Mouse (Mus musculus) hindbrain, embryonic 16.5 days (tissue): ENCODE measurements around the gene Gcn1l1. TPM values are rescaled to one million over a fixed set of nuclear protein-coding genes. Genes with fewer than 3 reads are reported as not detected.
A peak's percentile ranks its signal among the peaks of the same experiment; 100 is the strongest.
"Not testable (repeated sequence)": the region's sequence is repeated elsewhere in the genome, so short reads cannot be mapped to it uniquely, and the experiment has no call there.

ENCODE experiments used
- ATAC-seq: fragments of 200-750 bp; cut with Nextera tagmentation; 2 replicates; pipeline ENCODE4 v1.8.0; 2017; ENCODE audit warnings: moderate TSS enrichment, moderate library complexity
- H3K27ac ChIP-seq: fragments of 300-500 bp; sonication (generic); 2 replicates; pipeline ENCODE4 v1.5.1; 2014; ENCODE audit warnings: low read depth, mild to moderate bottlenecking, control low read depth, low read length, moderate library complexity
- H3K27me3 ChIP-seq: fragments of 300-500 bp; sonication (generic); replicated peaks from 2 replicates; pipeline ENCODE4 v1.6.1; 2014; ENCODE audit warnings: low read length; ENCODE audit not compliant: control insufficient read depth, insufficient read depth
- H3K36me3 ChIP-seq: fragments of 300-500 bp; sonication (generic); 2 replicates; pipeline ENCODE4 v1.6.1; 2014; ENCODE audit warnings: mild to moderate bottlenecking, low read length, moderate library complexity, mixed read lengths; ENCODE audit not compliant: control insufficient read depth, insufficient read depth
- H3K4me1 ChIP-seq: fragments of 300-500 bp; sonication (generic); 2 replicates; pipeline ENCODE4 v1.6.1; 2014; ENCODE audit warnings: low read depth, low read length; ENCODE audit not compliant: control insufficient read depth, insufficient read depth
- H3K4me2 ChIP-seq: fragments of 300-500 bp; sonication (generic); 2 replicates; pipeline ENCODE4 v1.6.1; 2014; ENCODE audit warnings: mild to moderate bottlenecking, low read length, control low read depth, moderate library complexity
- H3K4me3 ChIP-seq: fragments of 300-500 bp; sonication (generic); 2 replicates; pipeline ENCODE4 v1.5.1; 2014; ENCODE audit warnings: mild to moderate bottlenecking, low read length, control low read depth, moderate library complexity
- H3K9ac ChIP-seq: fragments of 300-500 bp; sonication (generic); 2 replicates; pipeline ENCODE4 v1.6.1; 2014; ENCODE audit warnings: low read depth, mild to moderate bottlenecking, control low read depth, low read length, moderate library complexity
- H3K9me3 ChIP-seq: fragments of 300-500 bp; sonication (generic); 2 replicates; pipeline ENCODE4 v1.6.1; 2014; ENCODE audit warnings: mild to moderate bottlenecking, low read length, moderate library complexity; ENCODE audit not compliant: control insufficient read depth
- WGBS: fragments of 180-500 bp; shearing (Covaris S2); extraction: QIAGEN DNeasy Blood & Tissue Kit; methylation state at CpG from one replicate; pipeline ENCODE4 v1.1.7; 2014; 5-methylcytosine and 5-hydroxymethylcytosine counted together
- polyA plus RNA-seq: library from polyadenylated mRNA; unstranded; fragments of >200 nt; fragmentation: Nextera tagmentation; extraction: Ambion mirVana; gene quantifications from 2 replicates; pipeline ENCODE4 v1.2.1, GENCODE M21; 2015

Gene Gcn1l1
- polyA plus RNA-seq, 1 experiment from 2014 or later, result 32.2 TPM

- peak overlapping the region; percentile 88 for H3K4me3 ChIP-seq
Measured at GRCm38 (mm10) chr5:115565403-115565802, 349 bp downstream of the Gcn1l1 start.

GRCm38 (mm10) chr5:115568681-115569080 is 3.6 kb downstream of the Gcn1l1 start:
- no peak for ATAC-seq
- peaks cover 10% of the 10 kb centered on the region; the same call in 1 of the 2 replicates for H3K36me3 ChIP-seq
- peaks cover 15% of the 10 kb centered on the region for H3K4me1 ChIP-seq
- no peaks in the 10 kb centered on the region for H3K27me3 ChIP-seq
- H3K9me3 ChIP-seq, result no peaks in the 10 kb centered on the region
- H3K4me3 ChIP-seq, result no peak overlapping the region
- no peak overlapping the region for H3K27ac ChIP-seq
- 50% methylated on average over 10 of the region's 10 CpGs for WGBS
- H3K4me2 ChIP-seq, result no peak overlapping the region
- no peak overlapping the region for H3K9ac ChIP-seq

More at GRCm38 (mm10) chr5:115565403-115565802, 349 bp downstream of the Gcn1l1 start:
- H3K36me3 ChIP-seq, result peaks cover 17% of the 10 kb centered on the region
- H3K9ac ChIP-seq, result peak overlapping the region; percentile 95
- no peaks in the 10 kb centered on the region for H3K9me3 ChIP-seq
- peak; percentile 34 for ATAC-seq
- no peaks in the 10 kb centered on the region for H3K27me3 ChIP-seq
- under 1% methylated on average over 42 of the region's 46 CpGs for WGBS
- H3K27ac ChIP-seq, result peak overlapping the region; percentile 76
- peaks cover 19% of the 10 kb centered on the region for H3K4me1 ChIP-seq
- H3K4me2 ChIP-seq, result peak overlapping the region; percentile 77

- Histone ChIP-seq H3K9ac (no peak overlapping the region), H3K4me1 (peaks cover 15% of the 10 kb centered on the region), H3K36me3 (peaks cover 8% of the 10 kb centered on the region; the same call in 1 of the 2 replicates), H3K9me3 (no peaks in the 10 kb centered on the region), H3K27ac (no peak overlapping the region), H3K4me2 (no peak overlapping the region), H3K27me3 (no peaks in the 10 kb centered on the region), H3K4me3 (no peak overlapping the region)
- WGBS, result 77% methylated on average over 11 of the region's 11 CpGs
- ATAC-seq, result no peak
Measured at GRCm38 (mm10) chr5:115569308-115569707, 4.3 kb downstream of the Gcn1l1 start.

- WGBS, result 74% methylated on average over 4 of the region's 4 CpGs
- H3K4me3 ChIP-seq, result no peak overlapping the region
- no peak overlapping the region for H3K4me2 ChIP-seq
- H3K27me3 ChIP-seq, result no peaks in the 10 kb centered on the region
- H3K36me3 ChIP-seq, result peaks cover 12% of the 10 kb centered on the region
- no peaks in the 10 kb centered on the region for H3K9me3 ChIP-seq
- H3K9ac ChIP-seq, result no peak overlapping the region
- ATAC-seq, result no peak
- H3K4me1 ChIP-seq, result peaks cover 12% of the 10 kb centered on the region
- H3K27ac ChIP-seq, result no peak overlapping the region
Measured at GRCm38 (mm10) chr5:115569721-115570120, 4.7 kb downstream of the Gcn1l1 start.

- no peak for ATAC-seq
- Histone ChIP-seq H3K9ac (no peak overlapping the region), H3K27me3 (no peaks in the 10 kb centered on the region), H3K9me3 (no peaks in the 10 kb centered on the region), H3K36me3 (peaks cover 23% of the 10 kb centered on the region), H3K27ac (no peak overlapping the region), H3K4me3 (no peak overlapping the region), H3K4me2 (no peak overlapping the region), H3K4me1 (peaks cover 6% of the 10 kb centered on the region)
- 99% methylated on average over 7 of the region's 7 CpGs for WGBS
Measured at GRCm38 (mm10) chr5:115571086-115571485, 6.0 kb downstream of the Gcn1l1 start.

GRCm38 (mm10) chr5:115572679-115573535 is 7.9 kb downstream of the Gcn1l1 start:
- Histone ChIP-seq H3K4me2 (no peak overlapping the region), H3K36me3 (peaks cover 28% of the 10 kb centered on the region), H3K4me1 (no peaks in the 10 kb centered on the region; the same call in none of the 2 replicates), H3K27me3 (no peaks in the 10 kb centered on the region), H3K4me3 (no peak overlapping the region), H3K9me3 (no peaks in the 10 kb centered on the region), H3K9ac (no peak overlapping the region), H3K27ac (peak overlapping the region; percentile 56)
- ATAC-seq, result no peak
- WGBS, result 61% methylated on average over 17 of the region's 17 CpGs

GRCm38 (mm10) chr5:115574992-115575391 is 9.9 kb downstream of the Gcn1l1 start:
- ATAC-seq, result no peak
- no peak overlapping the region for H3K27ac ChIP-seq
- 78% methylated on average over 8 of the region's 8 CpGs for WGBS
- H3K4me2 ChIP-seq, result no peak overlapping the region
- no peak overlapping the region for H3K4me3 ChIP-seq
- H3K36me3 ChIP-seq, result peaks cover 42% of the 10 kb centered on the region
- no peaks in the 10 kb centered on the region for H3K27me3 ChIP-seq
- H3K4me1 ChIP-seq, result no peaks in the 10 kb centered on the region; the same call in 1 of the 2 replicates
- no peak overlapping the region for H3K9ac ChIP-seq
- H3K9me3 ChIP-seq, result no peaks in the 10 kb centered on the region

- H3K4me2 ChIP-seq, H3K27ac ChIP-seq, H3K27me3 ChIP-seq, H3K9ac ChIP-seq, ATAC-seq, H3K9me3 ChIP-seq, H3K4me1 ChIP-seq, H3K4me3 ChIP-seq: not testable (repeated sequence)
- H3K36me3 ChIP-seq, result peaks cover 61% of the 10 kb centered on the region
- WGBS, result 96% methylated on average over 4 of the region's 4 CpGs
Measured at GRCm38 (mm10) chr5:115577686-115578085, 12.6 kb downstream of the Gcn1l1 start.

- H3K27me3 ChIP-seq, result no peaks in the 10 kb centered on the region
- no peaks in the 10 kb centered on the region for H3K4me1 ChIP-seq
- H3K9ac ChIP-seq, result no peak overlapping the region; the same call in 1 of the 2 replicates
- no peak overlapping the region for H3K27ac ChIP-seq
- H3K4me2 ChIP-seq, result no peak overlapping the region
- no peak overlapping the region for H3K4me3 ChIP-seq
- ATAC-seq, result no peak
- peaks cover 3% of the 10 kb centered on the region; the same call in 1 of the 2 replicates for H3K9me3 ChIP-seq
- H3K36me3 ChIP-seq, result peaks cover 73% of the 10 kb centered on the region
- WGBS, result 94% methylated on average over 14 of the region's 14 CpGs
Measured at GRCm38 (mm10) chr5:115578922-115579321, 13.9 kb downstream of the Gcn1l1 start.
